8 mouse cellular contexts compared by ENCODE assay signal in the genomic region with DNA sequence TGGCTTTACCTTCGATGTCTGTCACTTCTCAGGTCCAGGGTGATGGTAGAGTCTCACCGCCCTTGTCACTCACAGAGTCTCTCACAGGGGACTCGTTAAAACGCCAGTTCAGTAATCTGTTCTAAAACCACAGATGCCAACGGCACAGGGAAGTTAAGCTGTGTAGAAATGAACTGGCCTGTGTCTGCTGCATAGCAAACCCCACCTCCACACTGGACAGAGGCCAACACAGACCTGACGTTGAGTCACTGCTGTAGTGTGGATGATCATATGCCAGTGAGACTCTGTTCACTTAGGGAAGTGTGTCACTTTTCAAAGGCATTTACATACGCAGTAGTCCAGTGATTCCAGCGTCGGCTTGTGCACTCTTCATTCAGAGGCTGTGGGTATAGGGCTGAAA. TPM values are rescaled to one million over a fixed set of nuclear protein-coding genes. Genes with fewer than 3 reads are reported as not detected.
DNase-seq lines count a peak whose midpoint lies in the region; ATAC-seq and TF ChIP-seq lines count a peak whose summit lies in the region.

No protein-coding gene starts in this region.

- no peak overlapping the region for H3K4me3 ChIP-seq in left cerebral cortex, adult 2 months

- no peak for TF ChIP-seq CTCF in left cerebral cortex, adult 2 months (IDR thresholded peaks at IDR 0.05)

- intact Hi-C loops in heart, postnatal 10 days (cut with DNase I) = no loop called here
- intact Hi-C loops in left cerebral cortex, adult 2 months (cut with DNase I) = no loop called here

- no peak overlapping the region for H3K27ac ChIP-seq in left cerebral cortex, adult 2 months

- DNase-seq in 3T3-L1 (ENCODE audit: low read depth, low spot score) = peak; percentile 87
- peak; percentile 97 for DNase-seq in MEL-GATA-1-ER (ENCODE audit: extremely low read depth, low read depth)
- DNase-seq in fat pad, adult 2 months (ENCODE audit: extremely low read depth, low read depth, low spot score) = peak; percentile 76
- DNase-seq in heart, postnatal 10 days = peak; percentile 74
- DNase-seq in left cerebral cortex, adult 2 months (ENCODE audit: extremely low spot score in 1 of 2, low spot score in 2 of 2) = peak; percentile 31 to 69
- peak; percentile 39 to 71 for DNase-seq in spleen, postnatal 10 days (ENCODE audit: low spot score in 2 of 2)
- DNase-seq in thymus, postnatal 25 days = no peak

- peak; percentile 95 for ATAC-seq in megakaryocyte, adult 5-6 weeks (ENCODE audit: poor library complexity, severe bottlenecking)

RNA-seq across cellular contexts. Expression of gene Echdc3, which starts 54.7 kb away (rescaled TPM):
- 10 to 100 TPM; 13.8 to 16.6 TPM for total RNA-seq in heart, postnatal 10 days (2021)
- 1 to 10 TPM; 1.1 to 1.5 TPM for total RNA-seq in left cerebral cortex, adult 2 months (2021)
- 0.18 and 1.2 TPM in 2 replicates for total RNA-seq in megakaryocyte, adult 5-6 weeks (2015)
- not detected in 2 replicates for total RNA-seq in megakaryocyte, adult 5-6 weeks (2017)

RNA-seq across cellular contexts. Expression of gene Usp6nl, which starts 54.9 kb away (rescaled TPM):
- total RNA-seq in heart, postnatal 10 days (2021) = 10 to 100 TPM; 13.6 to 14.6 TPM
- total RNA-seq in left cerebral cortex, adult 2 months (2021) = 10 to 100 TPM; 18.4 to 20.0 TPM
- total RNA-seq in megakaryocyte, adult 5-6 weeks (2015) = 7.3 and 8.2 TPM in 2 replicates
- total RNA-seq in megakaryocyte, adult 5-6 weeks (2017) = 6.1 and 7.2 TPM in 2 replicates

Comparison
In these comparisons a context has a peak if more than half of its experiments do, and no peak if none do; other contexts are left out.
1. RNA of gene Echdc3, which starts 54.7 kb away (total RNA-seq): 13.8 to 16.6 TPM in heart, postnatal 10 days; 1.1 to 1.5 TPM in left cerebral cortex, adult 2 months and 0.18 to 1.2 TPM in megakaryocyte, adult 5-6 weeks; every median in the first group is over 4 times any median in the second.